Mouse (Mus musculus): Measurements from ENCODE around the gene Tmc2.

Gene Tmc2

DNA sequence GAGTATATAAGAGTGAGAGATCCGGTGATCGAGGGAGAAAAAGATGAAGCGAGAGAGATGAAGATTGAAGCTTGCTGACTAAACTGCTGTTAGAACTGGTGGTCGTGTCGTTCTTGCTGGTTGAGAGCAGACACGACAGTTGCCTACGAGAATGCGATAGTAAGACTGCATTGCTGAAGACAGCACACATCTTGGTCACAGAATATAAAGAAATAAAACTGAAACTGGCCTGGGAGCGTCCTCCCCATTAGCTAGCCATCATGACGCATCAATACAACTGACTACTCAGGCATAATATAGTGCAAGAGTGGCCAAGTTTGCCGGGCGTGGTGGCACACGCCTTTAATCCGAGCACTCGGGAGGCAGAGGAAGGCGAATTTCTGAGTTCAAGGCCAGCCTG lies at the start of gene Tmc2:
Tmc2 (plus strand) TSS at position 301 of the 400 bp plus-strand sequence.
- no peak for DNase-seq

DNA sequence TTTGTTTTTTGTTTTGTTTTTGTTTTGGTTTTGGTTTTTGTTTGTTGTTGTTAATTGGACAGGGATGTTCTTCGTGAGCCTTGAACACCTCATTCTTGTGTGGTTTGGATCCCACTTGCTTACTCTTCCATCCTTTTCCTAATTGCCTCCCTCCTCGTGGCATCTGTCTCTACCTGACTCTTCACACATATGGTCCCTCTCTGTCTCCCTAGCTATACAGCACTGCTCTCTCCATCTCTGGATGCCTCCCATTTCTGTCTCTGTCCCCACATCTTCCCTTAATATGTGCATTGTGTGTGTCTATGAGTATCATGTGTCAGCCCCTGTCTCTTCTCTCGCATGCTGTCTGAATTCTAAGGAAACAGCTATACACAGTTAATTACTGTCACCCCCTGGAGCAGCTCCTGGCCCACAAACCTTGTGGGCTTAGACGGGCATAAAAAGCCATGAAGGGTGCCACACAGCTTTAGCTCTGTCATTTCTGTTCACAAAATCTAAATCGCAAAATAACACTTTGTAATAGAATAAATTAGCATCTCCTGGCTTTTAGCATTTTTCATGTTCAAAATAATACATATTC lies 48.8 kb upstream of the Tmc2 start:
- DNase-seq: no peak

DNA sequence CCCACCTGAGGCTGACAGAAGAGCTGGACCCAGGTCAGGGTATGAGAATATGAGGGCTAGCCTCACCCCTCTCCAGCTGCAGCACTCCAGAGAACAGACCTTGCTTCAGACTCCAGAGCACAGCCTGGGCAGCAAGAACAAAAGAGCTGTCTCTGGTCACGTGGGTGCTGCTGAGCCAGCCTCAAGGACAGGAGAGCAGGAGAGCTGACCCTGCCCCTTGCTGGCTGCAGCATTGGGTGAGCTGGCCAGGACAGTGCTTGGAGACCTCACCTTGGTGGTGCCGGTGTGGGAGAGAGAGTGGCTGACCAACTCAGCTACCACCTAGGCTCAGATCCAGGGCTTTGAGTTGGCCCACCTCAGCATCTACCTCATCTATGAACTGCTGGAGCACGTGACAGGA lies 39.8 kb upstream of the Tmc2 start:
- DNase-seq: no peak

DNA sequence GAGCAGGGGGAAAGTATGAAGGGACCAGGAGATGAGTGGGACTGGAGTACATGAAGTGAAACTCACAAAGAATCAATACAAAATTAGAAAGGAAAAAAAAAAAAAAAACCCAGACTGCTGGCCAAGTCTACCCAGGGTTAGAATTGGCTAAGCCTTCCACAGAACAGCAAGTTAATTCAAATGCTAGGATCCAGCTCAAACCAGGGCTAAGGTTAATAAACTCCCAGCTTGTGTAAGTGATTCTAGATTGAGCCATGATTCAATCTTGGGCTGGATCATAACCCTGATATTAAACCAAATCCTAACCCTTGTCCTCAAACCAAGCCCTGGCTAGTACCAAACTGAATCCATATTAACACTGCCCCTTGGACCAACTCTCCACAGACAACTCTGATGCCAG lies 39.1 kb upstream of the Tmc2 start:
- DNase-seq: no peak

DNA sequence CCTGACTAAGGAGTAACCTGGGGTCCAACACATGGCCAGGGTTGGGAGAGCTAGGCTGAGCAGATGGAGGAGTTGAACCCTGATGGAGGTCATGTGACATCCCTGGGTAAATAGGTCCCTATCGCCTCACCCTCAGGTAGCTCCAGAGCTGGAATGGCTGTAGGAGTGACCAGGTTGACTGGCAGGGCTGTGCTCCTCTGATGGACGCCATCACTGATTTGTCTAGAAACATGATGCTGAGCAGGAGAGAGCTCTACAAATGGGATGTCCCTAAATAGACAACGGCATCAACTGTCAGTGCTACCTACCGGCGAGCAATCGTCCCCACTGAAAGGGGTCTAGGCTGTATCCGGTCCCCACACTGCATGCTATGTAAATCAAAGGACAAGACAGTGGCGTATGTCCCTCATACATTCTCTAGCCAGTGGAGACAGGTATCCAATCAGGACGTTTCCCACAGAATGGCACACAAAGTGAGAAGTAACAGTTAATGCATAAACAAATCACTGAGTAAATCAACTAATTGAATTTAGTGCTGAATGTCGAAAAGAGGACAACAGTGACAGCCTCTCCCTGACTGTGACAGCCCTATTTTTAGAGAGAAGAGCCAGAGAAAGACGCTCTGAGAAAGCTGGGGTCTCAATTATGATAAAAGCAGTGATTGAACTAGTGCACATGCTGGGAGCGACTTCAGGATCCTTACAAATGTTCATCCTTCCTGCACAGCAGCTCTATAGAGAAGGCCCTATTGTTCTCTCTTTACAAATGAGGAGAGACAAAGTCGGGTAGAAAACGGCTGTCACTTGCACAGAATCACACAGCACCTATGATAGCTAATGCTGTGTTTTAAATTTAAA lies 37.5 kb upstream of the Tmc2 start:
- DNase-seq: no peak

DNA sequence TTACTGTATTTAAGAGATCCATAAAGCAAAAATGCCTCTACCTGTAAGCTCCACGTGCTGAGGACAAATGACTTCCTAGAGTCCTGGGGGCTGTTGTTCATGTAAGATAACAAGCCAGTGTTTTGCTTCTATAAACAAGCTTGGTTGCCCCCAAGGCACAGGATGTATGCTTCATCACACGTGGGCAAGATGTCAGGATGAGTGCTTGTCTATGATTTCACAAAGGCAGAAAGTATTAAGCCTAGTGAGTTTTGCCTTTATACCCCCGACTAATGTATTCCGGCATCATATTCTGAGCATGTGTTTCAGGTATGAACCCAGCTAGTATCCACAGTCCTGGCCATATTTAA lies 36.9 kb upstream of the Tmc2 start:
- DNase-seq: no peak

DNA sequence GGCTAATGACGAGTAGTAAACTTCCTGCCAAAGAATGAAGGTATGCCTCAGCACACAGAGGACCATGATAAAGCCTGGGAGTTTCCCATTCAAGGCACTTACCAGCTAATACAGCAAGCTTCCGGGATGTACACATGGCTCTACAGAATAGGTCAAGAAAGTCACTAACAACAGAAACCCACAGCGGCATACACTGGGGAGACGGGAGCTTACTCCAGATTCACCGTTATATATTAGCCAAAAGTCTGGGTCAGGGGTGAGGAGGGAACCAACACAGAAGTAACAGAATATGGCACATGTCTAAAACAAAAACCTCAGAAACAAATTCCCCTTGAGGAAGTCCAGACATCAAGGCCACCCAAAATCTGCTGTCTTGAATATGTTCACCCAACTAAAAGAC lies 32.3 kb upstream of the Tmc2 start:
- DNase-seq: no peak

DNA sequence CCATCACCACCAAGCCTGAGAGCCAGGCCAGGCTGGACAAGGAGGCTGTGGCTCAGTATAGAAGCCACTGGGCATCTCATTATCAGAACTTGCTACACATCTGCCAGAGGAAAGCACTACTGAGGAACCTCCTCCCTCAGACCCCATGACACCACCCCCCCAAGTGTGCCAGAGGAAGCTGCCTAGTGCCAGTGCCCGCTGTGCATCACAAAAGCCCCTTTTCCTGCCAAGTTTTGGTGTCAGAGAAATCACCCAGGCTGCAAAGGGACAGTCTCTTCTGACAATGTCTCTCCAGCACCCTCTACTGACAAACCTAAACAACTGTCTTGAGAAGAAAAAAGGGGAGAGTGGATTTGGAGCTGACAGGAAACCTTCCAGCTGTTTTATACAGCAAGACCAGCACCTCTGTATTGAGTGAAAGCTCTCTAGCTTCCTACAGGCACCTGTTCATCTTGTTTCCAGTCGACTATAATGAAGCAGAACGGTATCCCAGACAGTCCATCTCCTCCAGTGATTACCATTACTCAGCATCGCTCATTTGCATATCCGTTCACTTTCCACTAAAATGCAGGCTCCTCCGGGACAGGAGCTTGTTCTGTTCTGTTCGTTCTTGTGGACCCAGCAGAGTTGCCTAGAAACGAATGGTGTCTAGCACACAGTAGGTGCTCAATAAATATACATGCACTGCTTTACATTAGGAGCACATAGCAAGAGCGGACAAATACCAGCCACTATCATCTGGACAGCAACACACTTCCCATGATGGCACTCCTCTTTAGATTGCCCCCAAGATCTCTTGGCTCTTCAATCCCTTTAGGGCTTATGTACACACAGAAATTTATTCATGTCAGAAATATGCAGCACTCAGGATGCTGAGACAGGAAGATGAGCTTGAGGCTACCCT lies 28.4 kb upstream of the Tmc2 start:
- DNase-seq: peak; percentile 15 to 52

DNA sequence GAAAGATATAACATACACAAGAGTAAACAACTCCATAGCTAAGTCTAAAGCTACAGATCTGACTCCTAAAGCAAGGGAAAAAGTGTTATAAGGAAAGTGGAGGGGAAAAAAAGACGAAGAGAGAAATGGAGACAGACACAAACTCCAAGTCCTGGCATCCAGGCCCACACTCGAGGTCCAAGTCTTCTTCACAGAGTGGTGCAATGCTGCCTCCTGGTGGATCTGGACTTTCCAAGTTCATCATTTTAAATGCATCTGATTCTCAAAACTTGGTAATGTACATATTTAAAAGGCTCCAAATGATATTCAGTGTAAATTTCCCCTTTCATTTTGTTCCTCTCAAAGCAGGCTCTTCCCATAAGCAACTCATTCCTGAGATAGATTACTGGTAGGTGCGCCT lies 27.1 kb upstream of the Tmc2 start:
- peak; percentile 44 to 72 for DNase-seq

DNA sequence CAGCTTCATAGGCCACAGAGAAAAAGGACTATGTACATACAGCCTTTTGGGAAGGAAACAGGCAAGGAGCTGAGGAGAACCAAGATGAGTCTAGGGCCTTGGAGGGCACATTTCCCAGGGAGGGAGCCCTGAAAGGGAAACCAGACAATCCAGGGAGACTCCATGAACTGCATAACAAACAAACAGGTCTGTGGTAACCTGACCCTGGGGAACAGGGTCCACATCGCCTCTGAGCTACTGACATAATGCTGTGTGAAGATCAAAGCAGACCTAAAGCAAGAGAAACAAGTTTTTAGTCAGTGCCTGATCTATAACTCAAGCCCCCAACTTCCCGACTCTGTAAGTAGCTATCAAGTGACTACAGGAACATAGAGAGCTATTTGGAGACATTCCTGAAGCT lies 23.3 kb upstream of the Tmc2 start:
- no peak for DNase-seq

DNA sequence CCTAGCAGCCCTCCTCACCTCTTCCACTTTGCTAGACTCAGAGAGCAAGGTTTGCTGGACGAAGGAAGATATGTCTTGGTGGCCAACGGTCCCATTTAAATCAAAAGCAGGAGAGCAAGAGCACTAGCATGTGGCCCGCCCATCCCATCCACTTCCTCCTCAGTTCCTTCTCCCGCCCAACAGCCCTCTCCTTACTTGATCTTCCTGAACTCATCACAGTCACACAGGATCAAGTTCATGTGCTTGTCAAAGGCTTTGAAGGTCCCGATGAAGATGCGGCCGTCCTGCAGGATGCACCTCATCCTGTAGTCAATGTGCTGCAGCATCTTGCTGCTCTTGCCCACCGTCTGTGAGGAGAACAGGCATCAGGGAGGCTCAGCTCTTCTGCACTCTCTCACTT lies 18.2 kb upstream of the Tmc2 start:
- peak in 1 of 2 experiments; percentile 36 for DNase-seq

DNA sequence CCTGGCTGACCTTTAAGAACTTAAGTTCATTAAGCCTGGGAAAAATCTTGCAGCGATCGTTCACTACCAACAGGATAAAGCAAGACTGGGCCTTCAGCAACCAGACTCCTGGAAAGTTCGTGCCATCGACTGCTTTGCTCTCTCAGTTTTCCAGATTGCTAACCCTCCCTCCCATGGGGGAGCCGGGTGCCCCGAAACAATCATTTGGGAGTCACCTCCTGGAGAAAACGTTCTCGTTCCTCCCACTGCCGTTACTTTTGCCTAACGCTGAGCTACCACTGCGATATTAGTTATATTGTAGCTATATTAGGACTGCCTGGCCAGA lies 16.7 kb upstream of the Tmc2 start:
- no peak for DNase-seq

DNA sequence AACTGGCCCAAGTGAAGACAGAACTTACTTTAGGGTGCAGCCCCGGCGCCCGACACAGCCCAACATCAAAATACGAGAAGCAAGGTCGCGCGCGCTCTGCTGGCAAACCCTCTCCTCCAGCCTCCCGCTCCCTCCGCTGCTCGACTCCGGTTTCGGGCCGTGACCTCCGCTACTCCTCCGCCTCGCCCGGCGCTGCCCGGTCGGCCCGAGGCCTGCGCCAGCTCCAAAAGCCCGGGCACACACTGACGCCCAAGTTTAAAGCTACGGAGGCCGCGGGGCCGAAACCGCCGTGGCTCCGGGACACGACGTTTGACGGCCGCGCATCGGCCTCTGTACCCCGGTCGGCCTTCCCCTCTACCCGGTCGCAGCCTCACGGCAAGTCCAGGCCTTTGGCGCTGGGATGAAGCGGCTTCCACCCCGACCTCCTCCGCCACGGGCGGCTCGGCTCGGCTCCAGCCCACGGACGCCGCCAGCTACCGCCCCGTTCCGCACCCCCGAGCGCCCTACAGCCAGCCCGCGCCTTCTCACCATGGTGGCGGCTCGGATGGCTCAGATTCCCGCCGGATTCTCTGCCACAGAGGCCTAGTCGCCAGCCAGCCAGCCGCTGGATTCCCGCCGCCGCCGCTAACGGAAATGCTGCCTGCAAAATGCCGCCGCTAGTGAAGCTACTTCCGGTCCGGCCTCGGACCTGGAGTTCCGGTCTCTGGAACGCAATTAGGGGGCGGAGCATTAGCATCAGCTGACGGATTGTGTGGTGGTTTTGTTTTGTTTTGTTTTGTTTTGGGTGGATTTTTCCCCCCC lies 16.1 kb upstream of the Tmc2 start, which contains the start of gene Snrpb:
Snrpb (minus strand) TSS at position 698 of the 801 bp plus-strand sequence.
- DNase-seq: peak; percentile 94 to 95

DNA sequence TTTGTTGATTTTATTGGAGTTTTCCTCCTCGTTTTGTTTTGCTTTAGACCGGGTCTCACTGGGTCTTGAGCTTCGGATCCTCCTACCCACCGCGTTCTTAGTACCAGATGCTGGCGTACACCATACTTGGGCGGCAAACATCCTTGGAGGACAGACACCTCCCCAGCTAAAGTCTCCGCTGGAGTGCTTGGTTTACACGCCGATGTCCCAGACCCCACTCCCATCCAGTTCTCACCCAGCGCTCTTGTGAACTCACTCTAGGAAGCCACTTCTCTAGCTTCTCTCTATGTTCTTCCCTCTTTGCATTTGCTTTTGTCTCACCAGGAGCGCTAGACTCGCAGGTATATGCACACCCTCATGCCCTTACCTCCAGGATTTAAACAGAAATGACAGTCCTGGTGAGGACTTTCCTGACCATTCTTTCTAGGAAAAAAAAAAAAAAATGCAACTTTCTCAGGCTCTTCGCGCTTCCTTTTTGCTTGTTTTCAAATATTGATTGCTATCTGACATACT lies 15.4 kb upstream of the Tmc2 start:
- no peak for DNase-seq

DNA sequence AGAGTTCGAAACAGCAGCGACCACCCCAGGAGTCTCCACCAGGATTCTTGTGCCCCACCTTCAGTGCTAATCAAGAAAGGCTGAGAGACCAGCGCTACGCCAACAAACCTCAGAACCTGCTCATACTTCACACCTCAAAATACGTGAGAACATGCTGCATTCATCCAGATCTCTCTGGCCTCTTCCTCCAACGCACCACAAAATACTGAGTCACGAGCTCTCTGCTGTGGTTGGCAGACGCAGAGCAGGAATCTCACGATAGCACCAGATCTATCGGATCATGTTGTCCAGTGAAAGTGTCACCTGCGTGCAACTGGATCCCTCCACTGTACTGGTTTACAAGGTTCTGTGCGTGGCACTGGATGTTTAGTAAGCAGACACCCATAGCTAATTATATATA lies 6.6 kb upstream of the Tmc2 start:
- no peak for DNase-seq

DNA sequence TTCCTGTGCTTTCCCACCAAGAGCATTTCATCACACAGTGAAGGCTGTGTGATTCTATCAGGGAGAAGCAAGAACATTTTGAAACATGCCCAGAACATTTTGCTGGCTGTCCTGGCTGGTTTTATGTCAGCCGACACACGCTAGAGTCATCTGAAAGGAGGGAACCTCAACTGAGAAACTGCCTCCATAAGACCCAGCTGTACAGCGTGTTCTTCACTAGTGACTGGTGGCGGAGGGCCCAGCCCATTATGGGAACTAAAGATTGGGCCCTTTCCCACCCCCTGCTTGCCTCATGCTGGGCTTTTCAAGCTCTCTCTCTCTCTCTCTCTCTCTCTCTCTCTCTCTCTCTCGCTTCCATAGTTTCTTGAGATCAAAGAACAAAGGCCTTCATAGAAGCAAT lies 6.0 kb downstream of the Tmc2 start:
- DNase-seq: no peak

DNA sequence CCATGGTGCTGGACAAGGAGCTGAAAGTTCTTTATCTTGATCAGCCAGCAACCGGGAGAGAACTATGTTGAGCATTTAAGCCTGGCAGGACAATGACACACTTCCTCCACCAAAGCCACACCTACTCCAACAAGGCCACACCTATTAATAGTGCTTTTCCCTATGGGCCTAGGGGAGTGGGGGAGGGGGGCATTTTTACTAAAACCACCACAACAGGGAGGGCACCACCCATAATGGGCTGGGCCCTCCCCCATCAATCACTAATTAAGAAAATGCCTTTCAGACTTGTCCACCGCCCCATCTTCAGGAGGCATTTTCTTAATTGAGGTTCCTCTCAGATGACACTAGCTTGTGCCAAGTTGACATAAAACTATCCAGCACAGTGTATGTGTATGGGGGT lies 12.4 kb downstream of the Tmc2 start:
- DNase-seq: no peak

DNA sequence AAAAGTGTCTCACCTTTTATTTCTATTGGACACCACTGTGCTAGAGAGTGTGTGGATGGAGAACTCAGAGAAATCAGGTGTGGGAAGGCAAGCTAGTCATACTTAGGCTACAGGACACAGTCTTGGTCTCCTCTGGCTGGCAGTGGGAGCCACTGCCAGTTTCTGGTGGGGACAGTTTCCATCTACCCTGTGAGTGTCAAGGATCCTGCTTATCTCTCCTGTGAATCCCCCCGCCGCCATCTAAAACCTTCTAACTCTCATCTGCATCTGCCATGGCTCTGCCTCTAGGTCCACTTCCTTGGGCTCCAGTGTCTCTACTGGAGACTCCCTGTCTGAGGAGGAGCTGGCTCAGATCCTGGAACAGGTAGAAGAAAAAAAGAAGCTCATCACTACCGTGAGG lies 13.0 kb downstream of the Tmc2 start:
- DNase-seq: no peak

DNA sequence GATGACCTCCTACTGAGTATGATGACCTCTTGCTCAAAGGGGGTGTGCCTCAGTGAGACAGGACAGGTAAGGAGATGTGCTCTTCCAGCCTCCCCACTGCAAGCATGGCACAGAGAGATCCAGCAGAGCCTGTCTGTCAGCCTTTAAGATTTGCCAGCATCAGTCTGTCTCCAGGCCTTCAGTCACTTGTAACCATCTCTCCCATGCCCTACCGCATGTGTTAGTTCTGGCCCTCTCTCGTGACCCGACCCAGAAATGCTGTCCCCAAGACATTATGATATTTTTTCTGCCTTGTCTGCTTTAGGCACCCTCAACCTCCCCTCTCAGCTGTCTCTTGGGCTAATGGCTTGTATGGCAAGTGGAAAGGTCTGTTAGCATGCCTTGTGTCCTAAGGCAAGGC lies 14.6 kb downstream of the Tmc2 start:
- no peak for DNase-seq

DNA sequence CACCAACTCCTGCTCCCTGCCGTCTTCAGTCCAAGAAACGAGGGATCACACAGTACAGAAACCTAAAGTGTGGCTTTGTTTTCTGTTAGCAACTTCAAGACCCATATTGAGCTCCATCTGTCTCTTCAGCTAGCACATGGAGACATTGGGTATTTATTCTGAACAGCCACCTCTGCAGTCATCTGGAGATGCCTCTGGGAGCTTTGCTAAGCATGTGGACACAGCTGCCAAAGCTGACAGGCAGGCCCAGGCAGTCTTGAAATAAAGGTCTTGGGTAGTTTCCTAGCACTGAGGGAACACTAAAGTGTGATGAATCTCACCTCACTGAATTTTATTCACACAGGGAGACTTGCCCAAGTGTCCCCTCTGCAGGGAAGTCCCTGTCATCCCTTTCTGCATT lies 16.6 kb downstream of the Tmc2 start:
- no peak for DNase-seq

DNA sequence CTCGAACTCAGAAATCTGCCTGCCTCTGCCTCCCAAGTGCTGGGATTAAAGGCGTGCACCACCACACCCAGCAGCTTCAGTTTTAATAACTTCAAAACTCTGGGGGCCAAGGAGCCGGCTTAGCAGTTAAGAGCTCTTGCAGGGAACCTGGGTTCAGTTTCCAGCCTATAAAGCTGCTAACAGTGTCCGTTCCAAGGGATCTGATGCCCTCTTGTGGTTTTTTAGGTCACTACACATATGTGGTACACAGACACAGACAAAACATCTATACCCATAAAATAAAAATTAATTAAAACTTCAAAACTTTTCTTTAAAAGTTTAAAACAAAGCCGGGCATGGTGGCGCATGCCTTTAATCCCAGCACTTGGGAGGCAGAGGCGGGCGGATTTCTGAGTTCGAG lies 51.9 kb downstream of the Tmc2 start:
- DNase-seq: peak in 1 of 2 experiments; percentile 45

DNA sequence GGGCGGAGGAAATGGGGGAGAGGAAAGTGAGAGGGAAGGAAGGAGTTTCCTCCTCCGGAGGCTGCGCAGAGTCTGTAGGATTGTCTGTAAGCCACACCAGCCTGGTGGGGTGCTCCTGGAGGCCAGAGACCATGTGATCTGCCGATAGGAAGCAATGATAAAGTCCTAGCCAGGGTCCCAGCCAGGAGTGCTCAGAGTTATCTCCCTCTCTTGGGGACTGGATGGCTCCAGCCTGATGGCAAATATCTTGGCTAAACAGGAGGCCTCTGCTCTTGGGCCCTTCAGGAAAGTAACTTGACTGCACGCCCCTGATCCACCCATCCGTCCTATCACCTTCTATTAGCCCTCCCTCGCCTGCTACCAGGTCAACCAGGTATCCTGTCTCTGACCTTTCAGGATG lies 53.2 kb downstream of the Tmc2 start:
- no peak for DNase-seq

DNA sequence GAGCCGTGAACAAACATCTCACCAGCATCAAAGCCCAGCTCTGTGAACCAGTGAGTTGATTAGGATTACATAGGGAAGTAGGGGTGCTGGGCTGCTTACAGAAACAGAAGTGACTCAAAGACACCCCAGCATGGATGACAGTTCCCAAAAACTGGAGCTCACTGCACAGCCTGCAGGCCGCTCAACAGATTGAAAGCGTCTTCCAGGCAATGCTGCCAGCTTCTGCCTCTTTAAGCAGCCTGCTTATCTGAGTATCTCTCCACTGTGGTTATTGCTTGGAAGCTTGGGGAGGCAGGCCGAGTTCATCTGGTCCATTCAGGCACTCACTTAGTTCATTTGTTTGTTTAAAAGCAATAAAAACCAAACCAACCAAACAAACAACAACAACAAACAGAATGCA lies 61.8 kb downstream of the Tmc2 start:
- DNase-seq: no peak
